Mouse (Mus musculus): ENCODE measurements around the gene Id2.

DNA sequence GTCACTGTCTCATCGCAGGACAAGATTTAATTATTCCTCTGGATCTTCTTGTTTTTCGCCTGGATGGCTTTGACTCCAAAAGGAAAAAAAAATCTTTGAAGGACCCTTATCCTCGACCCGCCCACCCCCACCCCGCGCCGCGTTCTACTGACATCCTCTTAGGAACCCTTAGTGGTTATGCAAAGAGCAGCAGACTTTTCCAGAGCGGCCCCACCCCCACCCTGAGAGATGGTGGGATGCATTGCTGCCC, 2.3 kb upstream of the Id2 start:
- TF ChIP-seq POLR2A (IDR thresholded peaks at IDR 0.05; ENCODE audit: low read depth, low read length) = no peak; the same call in 1 of the 2 replicates
- no peak for TF ChIP-seq CTCF (IDR thresholded peaks at IDR 0.05; ENCODE audit: extremely low read depth, insufficient read length, insufficient replicate concordance, low read depth, low read length)

Data from small intestine, adult 2 months (tissue).